Mouse (Mus musculus): ENCODE measurements around the gene Ggta1. TPM values are rescaled to one million over a fixed set of nuclear protein-coding genes. Genes with fewer than 3 reads are reported as not detected.

Ggta1 gene
- polyA plus RNA-seq, 1 experiment = not detected

GRCm38 (mm10) chr2:35483402-35483801 lies 20.4 kb upstream of the Ggta1 start:
- no peak for TF ChIP-seq CTCF (IDR thresholded peaks at IDR 0.05; ENCODE audit: insufficient read depth, low read depth, low read length)
- Histone ChIP-seq H3K4me1 (ENCODE audit: control insufficient read depth, insufficient read depth, low read length) (peaks cover 9% of the 10 kb centered on the region), H3K27ac (ENCODE audit: insufficient read depth, low read depth, low read length) (no peak overlapping the region), H3K4me3 (ENCODE audit: insufficient read depth, low read depth, low read length) (no peak overlapping the region)
- 80% methylated on average over 9 of the region's 9 CpGs for WGBS

GRCm38 (mm10) chr2:35481322-35481990 lies 18.4 kb upstream of the Ggta1 start:
- WGBS = 59% methylated on average over 7 of the region's 7 CpGs
- Histone ChIP-seq H3K4me3 (ENCODE audit: insufficient read depth, low read depth, low read length) (no peak overlapping the region), H3K4me1 (ENCODE audit: control insufficient read depth, insufficient read depth, low read length) (peaks cover 11% of the 10 kb centered on the region), H3K27ac (ENCODE audit: insufficient read depth, low read depth, low read length) (no peak overlapping the region)
- TF ChIP-seq CTCF (IDR thresholded peaks at IDR 0.05; ENCODE audit: insufficient read depth, low read depth, low read length) (no peak), POLR2A (IDR thresholded peaks at IDR 0.05; ENCODE audit: insufficient read depth, low read depth, low read length) (no peak)

- TF ChIP-seq POLR2A (IDR thresholded peaks at IDR 0.05; ENCODE audit: insufficient read depth, low read depth, low read length) (no peak), CTCF (IDR thresholded peaks at IDR 0.05; ENCODE audit: insufficient read depth, low read depth, low read length) (no peak)
- Histone ChIP-seq H3K4me1 (ENCODE audit: control insufficient read depth, insufficient read depth, low read length) (peaks cover 11% of the 10 kb centered on the region), H3K4me3 (ENCODE audit: insufficient read depth, low read depth, low read length) (no peak overlapping the region), H3K27ac (ENCODE audit: insufficient read depth, low read depth, low read length) (no peak overlapping the region)
- WGBS = 56% methylated on average over 3 of the region's 3 CpGs
Observed at GRCm38 (mm10) chr2:35480073-35480472, 17.0 kb upstream of the Ggta1 start.

- TF ChIP-seq POLR2A (IDR thresholded peaks at IDR 0.05; ENCODE audit: insufficient read depth, low read depth, low read length) (no peak), CTCF (IDR thresholded peaks at IDR 0.05; ENCODE audit: insufficient read depth, low read depth, low read length) (no peak)
- 61% methylated on average over 3 of the region's 3 CpGs for WGBS
- peaks cover 11% of the 10 kb centered on the region for H3K4me1 ChIP-seq (ENCODE audit: control insufficient read depth, insufficient read depth, low read length)
- H3K4me3 ChIP-seq (ENCODE audit: insufficient read depth, low read depth, low read length) = no peak overlapping the region
- H3K27ac ChIP-seq (ENCODE audit: insufficient read depth, low read depth, low read length) = no peak overlapping the region
Observed at GRCm38 (mm10) chr2:35478812-35479122, 15.7 kb upstream of the Ggta1 start.

- WGBS = 73% methylated on average over 10 of the region's 10 CpGs
- no peak overlapping the region for H3K27ac ChIP-seq (ENCODE audit: insufficient read depth, low read depth, low read length)
- peaks cover 11% of the 10 kb centered on the region for H3K4me1 ChIP-seq (ENCODE audit: control insufficient read depth, insufficient read depth, low read length)
- H3K4me3 ChIP-seq (ENCODE audit: insufficient read depth, low read depth, low read length) = no peak overlapping the region
- TF ChIP-seq CTCF (IDR thresholded peaks at IDR 0.05; ENCODE audit: insufficient read depth, low read depth, low read length) (no peak), POLR2A (IDR thresholded peaks at IDR 0.05; ENCODE audit: insufficient read depth, low read depth, low read length) (no peak)
Observed at GRCm38 (mm10) chr2:35477999-35478811, 15.2 kb upstream of the Ggta1 start.

- TF ChIP-seq POLR2A (IDR thresholded peaks at IDR 0.05; ENCODE audit: insufficient read depth, low read depth, low read length) = no peak
- no peak overlapping the region for H3K27ac ChIP-seq (ENCODE audit: insufficient read depth, low read depth, low read length)
- peaks cover 11% of the 10 kb centered on the region for H3K4me1 ChIP-seq (ENCODE audit: control insufficient read depth, insufficient read depth, low read length)
- no peak overlapping the region for H3K4me3 ChIP-seq (ENCODE audit: insufficient read depth, low read depth, low read length)
- 96% methylated on average over 6 of the region's 6 CpGs for WGBS
Observed at GRCm38 (mm10) chr2:35477321-35477720, 14.3 kb upstream of the Ggta1 start.

GRCm38 (mm10) chr2:35474916-35475315 lies 11.9 kb upstream of the Ggta1 start:
- peaks cover 2% of the 10 kb centered on the region; the same call in 1 of the 2 replicates for H3K4me1 ChIP-seq (ENCODE audit: control insufficient read depth, insufficient read depth, low read length)
- TF ChIP-seq CTCF (IDR thresholded peaks at IDR 0.05; ENCODE audit: insufficient read depth, low read depth, low read length) (no peak), POLR2A (IDR thresholded peaks at IDR 0.05; ENCODE audit: insufficient read depth, low read depth, low read length) (no peak)
- no peak overlapping the region for H3K4me3 ChIP-seq (ENCODE audit: insufficient read depth, low read depth, low read length)
- H3K27ac ChIP-seq (ENCODE audit: insufficient read depth, low read depth, low read length) = no peak overlapping the region
- 93% methylated on average over 1 of the region's 1 CpGs for WGBS

GRCm38 (mm10) chr2:35469266-35469665 lies 6.2 kb upstream of the Ggta1 start:
- Histone ChIP-seq H3K4me3 (ENCODE audit: insufficient read depth, low read depth, low read length) (no peak overlapping the region), H3K4me1 (ENCODE audit: control insufficient read depth, insufficient read depth, low read length) (no peaks in the 10 kb centered on the region), H3K27ac (ENCODE audit: insufficient read depth, low read depth, low read length) (no peak overlapping the region)
- TF ChIP-seq POLR2A (IDR thresholded peaks at IDR 0.05; ENCODE audit: insufficient read depth, low read depth, low read length) = no peak
- TF ChIP-seq CTCF (IDR thresholded peaks at IDR 0.05; ENCODE audit: insufficient read depth, low read depth, low read length) = no peak
- WGBS = 90% methylated on average over 3 of the region's 3 CpGs

GRCm38 (mm10) chr2:35468276-35468675 lies 5.2 kb upstream of the Ggta1 start:
- 91% methylated on average over 2 of the region's 2 CpGs for WGBS
- no peak overlapping the region for H3K4me3 ChIP-seq (ENCODE audit: insufficient read depth, low read depth, low read length)
- no peaks in the 10 kb centered on the region for H3K4me1 ChIP-seq (ENCODE audit: control insufficient read depth, insufficient read depth, low read length)
- TF ChIP-seq POLR2A (IDR thresholded peaks at IDR 0.05; ENCODE audit: insufficient read depth, low read depth, low read length) = no peak
- no peak for TF ChIP-seq CTCF (IDR thresholded peaks at IDR 0.05; ENCODE audit: insufficient read depth, low read depth, low read length)
- H3K27ac ChIP-seq (ENCODE audit: insufficient read depth, low read depth, low read length) = no peak overlapping the region
